Comparison of ENCODE assay signal across 16 mouse cellular contexts in the genomic region with DNA sequence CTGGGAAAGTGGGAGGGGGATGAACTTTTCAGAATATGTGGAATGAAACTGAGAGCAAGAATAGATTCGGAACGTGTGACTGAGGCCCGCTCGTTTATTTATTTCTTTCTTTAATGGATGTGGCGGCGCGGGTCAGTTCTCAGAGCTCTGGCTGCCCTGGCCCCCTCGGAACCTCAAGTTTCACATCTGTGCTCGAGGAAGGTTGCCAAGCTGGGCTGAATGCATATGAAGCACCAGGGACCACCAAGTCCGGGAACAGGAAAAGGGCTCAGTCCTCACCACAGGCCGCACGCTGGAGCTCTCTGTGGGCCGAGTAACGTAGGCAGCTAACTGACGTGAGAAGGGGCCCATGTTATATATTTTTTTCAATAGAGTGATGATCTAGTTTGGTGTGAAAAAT. TPM values are rescaled to one million over a fixed set of nuclear protein-coding genes. Genes with fewer than 3 reads are reported as not detected.
DNase-seq lines count a peak whose midpoint lies in the region; ATAC-seq lines count a peak whose summit lies in the region.
"Had no signal": no experiment of that assay in that cellular context is flagged by ENCODE, and none has a peak within 500 bp of the region (broad histone marks: within the 10 kb centered on the region; RNA-seq: fewer than 3 reads in every experiment).

No protein-coding gene starts in this region.

- 33% methylated on average over 15 of the region's 15 CpGs for WGBS in kidney, embryonic 14.5 days
- WGBS in embryonic facial prominence, embryonic 10.5 days: 60% methylated on average over 15 of the region's 15 CpGs
- 38% methylated on average over 15 of the region's 15 CpGs for WGBS in embryonic facial prominence, embryonic 12.5 days
- WGBS in limb, embryonic 13.5 days: 23% methylated on average over 15 of the region's 15 CpGs

- 0 out of 2 replicates have a peak overlapping the region, but pooled peaks have one; percentile 42 for H3K27ac ChIP-seq in kidney, embryonic 14.5 days (ENCODE audit: low read depth, low read length)
- peak overlapping the region; percentile 72 for H3K27ac ChIP-seq in embryonic facial prominence, embryonic 10.5 days (replicated peaks)
- H3K27ac ChIP-seq in embryonic facial prominence, embryonic 12.5 days: peak overlapping the region; percentile 84
- peak overlapping the region; percentile 90 for H3K27ac ChIP-seq in limb, embryonic 13.5 days
- H3K27ac ChIP-seq: liver, embryonic 12.5 days had no signal

- H3K27me3 ChIP-seq in kidney, embryonic 14.5 days (ENCODE audit: control insufficient read depth, insufficient read depth, low read length): no peaks in the 10 kb centered on the region
- H3K27me3 ChIP-seq in embryonic facial prominence, embryonic 10.5 days (replicated peaks; ENCODE audit: low read depth, poor library complexity, severe bottlenecking): no peaks in the 10 kb centered on the region
- H3K27me3 ChIP-seq in embryonic facial prominence, embryonic 12.5 days: no peaks in the 10 kb centered on the region
- no peaks in the 10 kb centered on the region for H3K27me3 ChIP-seq in limb, embryonic 13.5 days
- H3K27me3 ChIP-seq: heart, embryonic 12.5 days; liver, embryonic 12.5 days had no signal

- no peaks in the 10 kb centered on the region for H3K9me3 ChIP-seq in kidney, embryonic 14.5 days (ENCODE audit: control insufficient read depth, low read length)
- H3K9me3 ChIP-seq in embryonic facial prominence, embryonic 10.5 days: no peaks in the 10 kb centered on the region
- no peaks in the 10 kb centered on the region for H3K9me3 ChIP-seq in embryonic facial prominence, embryonic 12.5 days
- no peaks in the 10 kb centered on the region for H3K9me3 ChIP-seq in limb, embryonic 13.5 days
- H3K9me3 ChIP-seq: heart, embryonic 12.5 days; liver, embryonic 12.5 days had no signal

- H3K9ac ChIP-seq in kidney, embryonic 14.5 days (ENCODE audit: low read depth, low read length): no peak overlapping the region
- H3K9ac ChIP-seq in embryonic facial prominence, embryonic 12.5 days: no peak overlapping the region
- 0 out of 2 replicates have a peak overlapping the region, but pooled peaks have one; percentile 19 for H3K9ac ChIP-seq in limb, embryonic 13.5 days
- H3K9ac ChIP-seq: heart, embryonic 12.5 days; liver, embryonic 12.5 days had no signal

- H3K4me1 ChIP-seq in kidney, embryonic 14.5 days (ENCODE audit: control insufficient read depth, insufficient read depth, low read length): peaks cover 9% of the 10 kb centered on the region
- H3K4me1 ChIP-seq in embryonic facial prominence, embryonic 10.5 days: peaks cover 52% of the 10 kb centered on the region
- peaks cover 44% of the 10 kb centered on the region for H3K4me1 ChIP-seq in embryonic facial prominence, embryonic 12.5 days
- H3K4me1 ChIP-seq in limb, embryonic 13.5 days: peaks cover 62% of the 10 kb centered on the region
- H3K4me1 ChIP-seq: liver, embryonic 12.5 days had no signal

- DNase-seq in kidney, adult 8-10 months: no peak
- DNase-seq in embryonic facial prominence, embryonic 10.5 days (ENCODE audit: low spot score): no peak
- DNase-seq in retina, postnatal 1 day: no peak
- DNase-seq in cerebellum, adult 9-11 months: no peak
- DNase-seq: adrenal gland, postnatal 25 days; cerebellum, adult 2 months; heart, postnatal 4 days; layer of hippocampus, adult 9-11 months; lung, postnatal 10 days; right cerebral cortex, adult 18-20 months; thymus, postnatal 14 days had no signal

- H3K36me3 ChIP-seq in kidney, embryonic 14.5 days (ENCODE audit: control insufficient read depth, insufficient read depth, low read length): no peaks in the 10 kb centered on the region
- H3K36me3 ChIP-seq in embryonic facial prominence, embryonic 10.5 days (replicated peaks): no peaks in the 10 kb centered on the region
- H3K36me3 ChIP-seq in embryonic facial prominence, embryonic 12.5 days: no peaks in the 10 kb centered on the region
- H3K36me3 ChIP-seq in limb, embryonic 13.5 days: no peaks in the 10 kb centered on the region
- H3K36me3 ChIP-seq: heart, embryonic 12.5 days; liver, embryonic 12.5 days had no signal

- no peak overlapping the region for H3K4me2 ChIP-seq in kidney, embryonic 14.5 days (replicated peaks; ENCODE audit: low read depth, low read length)
- H3K4me2 ChIP-seq in embryonic facial prominence, embryonic 12.5 days (replicated peaks): no peak overlapping the region
- peak overlapping the region; percentile 28 for H3K4me2 ChIP-seq in limb, embryonic 13.5 days (replicated peaks)
- H3K4me2 ChIP-seq: heart, embryonic 12.5 days; liver, embryonic 12.5 days had no signal

- ATAC-seq in kidney, embryonic 14.5 days (ENCODE audit: low FRiP score, low TSS enrichment): no peak; the same call in 1 of the 2 replicates
- ATAC-seq in embryonic facial prominence, embryonic 12.5 days (ENCODE audit: insufficient number of reproducible peaks, insufficient read depth, low FRiP score, low TSS enrichment): no peak
- peak; percentile 65; the same call in 1 of the 2 replicates for ATAC-seq in limb, embryonic 13.5 days (ENCODE audit: low FRiP score, low read depth)
- ATAC-seq: liver, embryonic 12.5 days had no signal

- H3K4me3 ChIP-seq in kidney, embryonic 14.5 days (ENCODE audit: low read length): no peak overlapping the region
- H3K4me3 ChIP-seq in embryonic facial prominence, embryonic 10.5 days: no peak overlapping the region
- H3K4me3 ChIP-seq in embryonic facial prominence, embryonic 12.5 days: no peak overlapping the region
- no peak overlapping the region for H3K4me3 ChIP-seq in limb, embryonic 13.5 days
- H3K4me3 ChIP-seq: heart, embryonic 12.5 days; liver, embryonic 12.5 days had no signal

RNA-seq across cellular contexts. Expression of a gene that starts 18.0 kb away (rescaled TPM):
- polyA plus RNA-seq in kidney, embryonic 14.5 days (2014; fragmentation: Nextera tagmentation; extraction: Ambion mirVana): 103 and 140 TPM in 2 replicates
- 1,341 and 1,562 TPM in 2 replicates for polyA plus RNA-seq in embryonic facial prominence, embryonic 10.5 days (2016; fragmentation: Nextera tagmentation; extraction: Ambion mirVana)
- 542 and 609 TPM in 2 replicates for polyA plus RNA-seq in embryonic facial prominence, embryonic 12.5 days (2016; fragmentation: Nextera tagmentation; extraction: Ambion mirVana)
- 572 and 589 TPM in 2 replicates for polyA plus RNA-seq in limb, embryonic 13.5 days (2015; fragmentation: Nextera tagmentation; extraction: Ambion mirVana)

RNA-seq across cellular contexts. Expression of a gene that starts 48.2 kb away (rescaled TPM):
- polyA plus RNA-seq in kidney, embryonic 14.5 days (2014; fragmentation: Nextera tagmentation; extraction: Ambion mirVana): 162 and 192 TPM in 2 replicates
- 182 and 188 TPM in 2 replicates for polyA plus RNA-seq in embryonic facial prominence, embryonic 10.5 days (2016; fragmentation: Nextera tagmentation; extraction: Ambion mirVana)
- 151 and 155 TPM in 2 replicates for polyA plus RNA-seq in embryonic facial prominence, embryonic 12.5 days (2016; fragmentation: Nextera tagmentation; extraction: Ambion mirVana)
- 156 and 174 TPM in 2 replicates for polyA plus RNA-seq in limb, embryonic 13.5 days (2015; fragmentation: Nextera tagmentation; extraction: Ambion mirVana)
